Mouse (Mus musculus): ENCODE results near the gene Txndc16. TPM values are rescaled to one million over a fixed set of nuclear protein-coding genes. Genes with fewer than 3 reads are reported as not detected.

The Txndc16 gene
- polyA plus RNA-seq, 1 experiment: 43.5 TPM

DNA sequence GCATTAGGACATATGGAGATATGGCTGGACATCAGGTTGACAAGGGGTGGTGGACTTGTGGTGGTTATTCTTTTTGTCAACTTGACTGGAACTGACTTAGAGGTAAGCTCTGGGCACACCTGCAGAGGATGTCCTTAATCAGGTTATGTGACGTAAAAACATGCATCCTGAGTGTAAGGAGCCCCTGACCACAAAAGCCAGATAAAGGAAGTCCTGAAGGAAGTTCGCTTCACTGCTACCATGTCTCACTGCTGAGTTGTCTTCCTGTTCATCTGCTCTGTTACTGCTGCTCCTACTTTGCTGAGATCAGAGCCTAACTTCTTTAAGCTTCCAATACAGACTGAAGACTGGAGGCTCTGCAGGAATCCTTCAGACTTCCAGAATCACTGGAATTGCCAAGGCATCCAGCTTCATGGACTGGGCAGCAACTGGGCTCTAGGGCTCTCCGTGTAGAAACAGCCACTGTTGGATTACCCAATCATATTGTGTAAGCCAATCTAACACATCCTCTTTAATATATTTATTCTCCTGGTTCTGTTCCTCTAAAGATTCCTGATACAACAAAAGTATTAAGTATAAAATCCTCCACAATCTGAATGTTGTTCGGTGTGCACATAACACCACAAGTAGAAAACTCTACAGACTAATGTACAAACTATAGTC is 64.5 kb downstream of the Txndc16 start:
- no peak for DNase-seq (ENCODE audit: extremely low spot score in 1 of 2, low spot score in 1 of 2)

DNA sequence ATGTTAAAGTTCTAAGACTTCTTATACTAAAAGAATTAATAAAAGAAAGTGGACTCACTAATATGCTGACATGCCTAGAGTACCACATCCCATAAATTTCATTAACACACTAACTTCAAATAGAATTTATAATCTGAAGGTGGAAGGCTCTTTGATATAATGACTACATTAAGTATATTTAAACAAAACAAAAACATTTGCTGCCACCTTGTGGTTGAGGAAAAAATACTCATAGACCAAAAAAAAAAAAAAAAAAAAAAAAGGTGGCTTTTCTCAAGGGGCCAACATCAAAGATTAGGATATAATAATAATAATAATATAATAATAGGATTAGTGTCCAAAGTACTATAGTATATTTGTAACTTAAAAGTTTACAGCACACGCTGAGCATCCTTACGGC is 66.9 kb downstream of the Txndc16 start:
- DNase-seq (ENCODE audit: extremely low spot score in 1 of 2, low spot score in 1 of 2): peak in 1 of 2 experiments; percentile 37

DNA sequence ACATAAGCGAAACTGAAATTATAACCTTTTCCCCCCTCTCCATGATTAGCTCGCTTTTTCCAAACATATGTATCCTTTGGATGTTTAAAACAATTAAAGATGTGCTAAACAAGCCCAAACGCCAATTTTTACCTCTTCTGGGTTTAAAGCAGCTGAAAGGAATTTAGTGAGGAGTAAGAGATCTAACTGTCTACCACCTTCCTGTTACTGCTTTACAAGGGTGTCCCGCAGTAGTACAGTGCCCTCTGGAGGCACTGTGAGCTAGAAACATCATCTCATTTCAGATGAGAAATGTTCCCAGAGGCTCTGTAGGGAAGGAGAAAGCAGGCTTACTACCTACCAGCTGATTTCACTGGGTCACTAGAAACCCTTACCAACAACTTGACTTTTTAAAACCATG is 77.6 kb downstream of the Txndc16 start:
- peak in 1 of 2 experiments; percentile 75 for DNase-seq (ENCODE audit: extremely low spot score in 1 of 2, low spot score in 1 of 2)

DNA sequence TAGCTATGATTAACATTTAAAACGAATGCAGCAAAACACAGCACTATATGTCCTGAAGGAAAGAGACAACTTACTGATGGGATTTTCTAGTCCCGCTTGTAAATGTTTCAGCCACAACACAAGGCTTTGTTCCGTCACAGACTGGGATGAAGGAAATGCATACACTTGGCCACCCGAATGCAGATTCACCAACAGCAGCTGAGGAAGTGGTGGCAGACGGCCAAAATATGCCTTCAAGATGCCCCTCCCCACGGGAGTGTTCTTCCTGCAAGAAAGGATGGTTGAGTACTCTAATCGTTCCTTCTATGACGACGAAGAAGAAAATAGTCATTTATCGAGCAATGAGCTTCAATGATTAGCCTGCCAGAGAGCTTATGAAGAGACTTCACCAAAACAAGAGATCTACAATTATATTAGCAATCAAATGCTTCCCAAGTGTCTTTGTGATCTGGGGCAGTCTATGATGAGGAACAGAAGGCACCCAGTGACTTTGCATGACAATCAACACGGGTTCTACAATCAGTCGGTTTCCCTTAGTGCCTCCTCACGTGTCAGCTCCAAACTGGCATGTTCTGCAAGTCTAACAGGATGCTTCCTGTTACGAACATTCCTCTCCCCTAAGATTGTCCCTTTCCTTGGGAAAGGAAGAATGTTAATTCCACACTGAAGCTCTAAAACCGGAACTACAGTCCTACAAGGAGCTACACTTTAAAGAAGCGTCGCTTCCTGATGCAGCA is 79.6 kb downstream of the Txndc16 start:
- peak in 1 of 2 experiments; percentile 17 for DNase-seq (ENCODE audit: extremely low spot score in 1 of 2, low spot score in 1 of 2)

DNA sequence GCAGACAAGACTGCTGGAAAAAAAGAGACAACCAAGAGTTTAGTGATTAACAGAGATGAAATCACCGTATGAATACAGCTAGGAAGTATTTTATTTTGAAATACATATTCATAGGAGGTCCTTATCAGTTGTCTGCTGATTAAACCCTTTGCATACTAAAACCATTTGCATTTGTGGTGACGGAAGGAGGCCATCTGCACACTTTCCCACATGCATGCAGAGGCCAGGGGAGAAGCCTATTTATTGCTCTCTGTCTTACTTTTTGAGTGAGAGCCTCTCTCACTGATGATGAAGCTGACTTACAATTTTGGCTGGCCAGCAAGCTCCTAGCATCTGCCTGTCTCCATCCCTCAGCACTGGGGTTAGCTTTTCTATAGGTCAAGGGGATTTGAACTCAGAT is 84.2 kb downstream of the Txndc16 start:
- no peak for DNase-seq (ENCODE audit: extremely low spot score in 1 of 2, low spot score in 1 of 2)

DNA sequence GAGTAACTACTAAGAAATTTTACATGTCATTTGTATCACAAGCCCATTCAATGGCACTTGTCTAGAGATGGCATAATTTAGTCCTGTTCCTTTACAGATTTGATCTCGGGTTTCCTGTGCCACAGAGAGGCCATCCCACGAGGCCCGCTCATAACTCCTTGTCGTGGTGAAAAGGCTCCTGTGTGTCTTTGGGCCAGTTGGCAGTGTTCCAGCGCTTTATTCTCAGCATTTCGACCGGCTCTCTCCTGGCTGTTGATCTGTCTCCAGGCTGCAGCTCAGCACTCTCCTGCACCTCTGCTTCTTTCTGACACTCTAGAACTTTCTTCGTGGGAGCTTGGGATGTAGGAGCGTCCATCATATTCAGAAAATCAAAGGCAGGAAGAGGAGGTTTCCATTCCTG is 84.6 kb downstream of the Txndc16 start:
- DNase-seq (ENCODE audit: extremely low spot score in 1 of 2, low spot score in 1 of 2): no peak

DNA sequence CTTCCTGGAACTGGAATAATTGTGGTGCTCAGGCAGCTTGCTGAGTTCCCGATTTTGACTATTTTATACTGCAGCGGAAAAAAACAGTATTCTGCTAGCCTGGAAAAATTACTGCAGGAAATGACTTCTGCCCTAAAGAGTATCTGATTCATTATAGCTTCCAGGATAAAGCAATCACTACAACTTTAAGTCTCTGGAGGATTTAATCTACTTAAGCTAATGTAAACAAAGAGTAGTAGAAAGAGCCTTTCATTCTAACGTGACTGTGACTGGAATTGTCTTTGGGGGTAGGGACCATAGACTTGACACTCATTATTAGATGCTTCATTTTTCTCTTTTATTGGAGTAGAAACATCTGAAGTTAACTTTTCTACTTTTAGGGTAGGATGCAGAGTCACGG is 101.8 kb downstream of the Txndc16 start:
- no peak for DNase-seq (ENCODE audit: extremely low spot score in 1 of 2, low spot score in 1 of 2)

DNA sequence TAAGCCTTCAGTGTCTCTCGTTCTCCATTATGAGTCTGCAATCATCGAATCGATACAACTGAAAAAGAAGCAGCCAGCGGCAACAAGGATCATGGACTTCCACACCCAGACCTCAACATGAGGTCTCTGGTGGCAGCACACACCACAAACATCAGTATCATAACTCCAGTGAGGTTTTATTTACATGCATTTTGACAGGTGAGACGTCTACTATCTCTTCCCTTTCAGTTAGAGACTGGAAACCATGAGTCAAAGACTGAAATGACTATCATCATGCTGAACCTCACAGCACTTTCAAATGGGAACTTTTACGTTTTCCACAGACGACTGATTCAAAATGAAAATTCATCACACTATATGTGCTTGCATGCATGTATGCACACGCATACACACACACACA is 117.9 kb downstream of the Txndc16 start:
- DNase-seq (ENCODE audit: extremely low spot score in 1 of 2, low spot score in 1 of 2): no peak

DNA sequence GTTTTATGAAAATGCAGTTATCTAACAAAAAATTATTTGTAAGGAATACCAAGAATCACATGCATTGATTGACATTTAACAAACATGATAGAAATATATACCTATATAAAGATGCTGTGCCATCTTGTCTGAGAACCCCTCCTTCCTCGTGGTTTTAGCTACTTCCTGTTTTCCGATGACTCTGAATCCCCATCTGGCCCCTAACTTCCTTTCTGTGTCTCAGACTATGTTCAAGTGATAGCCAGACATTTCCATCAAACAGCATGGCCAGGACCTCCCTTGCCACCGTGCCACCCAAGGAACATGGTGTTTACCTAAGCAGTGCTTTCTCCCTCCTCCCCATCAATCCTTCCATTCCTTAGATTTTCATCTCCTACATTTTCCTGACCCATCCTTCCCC is 127.8 kb downstream of the Txndc16 start:
- no peak for DNase-seq (ENCODE audit: extremely low spot score in 1 of 2, low spot score in 1 of 2)

DNA sequence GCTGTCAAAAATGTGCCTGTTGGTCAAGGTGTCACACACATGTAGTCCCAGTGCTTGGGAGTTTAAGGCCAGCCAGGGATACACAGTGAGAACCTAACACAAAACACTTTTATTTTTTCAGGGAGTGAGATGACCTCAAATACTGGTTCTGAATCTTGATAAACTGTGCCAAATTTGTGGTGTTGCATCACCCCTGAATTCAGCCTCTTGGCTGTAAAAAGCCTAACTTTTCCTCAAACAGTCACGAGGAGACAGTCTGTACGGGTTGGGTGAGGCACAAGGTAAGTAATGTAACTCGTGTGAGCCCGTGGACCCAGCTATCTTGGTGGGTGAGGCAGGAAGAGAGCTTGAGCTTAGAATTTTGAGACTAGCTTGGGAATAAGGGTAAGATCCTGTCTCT is 130.1 kb downstream of the Txndc16 start:
- no peak for DNase-seq (ENCODE audit: extremely low spot score in 1 of 2, low spot score in 1 of 2)

DNA sequence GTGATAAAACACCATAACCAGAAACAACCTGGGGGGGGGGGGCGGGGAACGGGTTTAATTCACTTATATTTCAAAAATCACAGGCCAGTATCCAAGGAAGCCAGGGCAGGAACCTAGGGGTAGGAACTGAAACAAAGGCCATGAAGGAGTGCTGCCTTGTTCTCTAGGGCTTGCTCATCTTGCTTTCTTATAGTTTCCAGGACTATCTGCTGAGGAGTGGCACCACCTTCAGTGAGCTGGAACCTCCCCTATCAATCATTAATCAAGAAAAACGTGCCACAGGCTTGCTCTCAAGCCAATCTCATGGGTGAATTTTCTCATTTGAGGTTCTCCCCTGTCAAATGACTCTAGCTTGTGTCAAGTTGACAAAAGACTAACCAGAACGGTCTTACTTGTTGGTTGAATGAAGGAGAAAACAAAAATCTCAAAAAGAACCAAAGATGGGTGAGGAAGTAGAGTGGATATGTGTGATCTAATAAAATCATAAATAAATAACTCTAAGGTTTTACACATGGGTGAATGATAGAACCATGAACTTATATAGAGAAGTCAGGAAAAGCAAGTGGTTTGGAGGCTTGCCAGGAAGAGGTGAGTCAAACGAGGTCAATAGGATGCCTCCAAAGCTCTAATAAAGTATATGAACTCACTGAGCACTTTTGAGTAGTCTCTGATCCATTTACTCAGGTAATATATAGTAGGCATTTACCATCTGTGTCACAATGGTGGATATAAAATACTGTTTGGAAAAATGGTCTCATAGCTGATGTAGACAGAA is 134.3 kb downstream of the Txndc16 start:
- DNase-seq (ENCODE audit: extremely low spot score in 1 of 2, low spot score in 1 of 2): no peak

DNA sequence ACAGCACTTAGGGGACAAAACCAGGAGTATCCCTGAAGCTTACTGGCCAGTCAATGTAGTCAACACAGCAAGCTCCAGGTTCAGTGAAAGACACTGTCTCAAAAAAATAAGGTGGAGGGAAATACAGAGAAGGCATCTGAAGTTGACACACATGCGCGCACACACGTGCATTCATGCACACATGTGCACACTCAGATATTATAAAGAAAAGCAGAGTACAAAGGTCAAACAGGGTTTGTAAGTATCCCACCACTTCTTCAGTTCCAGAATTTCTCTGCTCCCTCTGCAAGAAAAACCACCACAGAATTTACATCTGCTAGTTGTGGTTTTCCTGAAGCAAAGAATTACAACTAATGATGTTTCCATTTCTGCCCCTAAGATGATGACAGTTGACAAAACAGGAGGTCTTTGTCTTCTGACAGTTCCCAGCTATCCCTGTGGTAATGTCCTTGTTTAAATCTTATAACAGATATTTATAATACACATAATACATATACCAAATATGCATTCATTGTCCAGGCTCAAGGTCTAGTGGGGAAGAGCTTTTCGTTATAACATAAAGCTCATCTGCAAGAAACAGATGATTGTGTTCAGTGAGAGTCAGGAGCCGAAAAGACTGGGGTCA is 135.4 kb downstream of the Txndc16 start:
- no peak for DNase-seq (ENCODE audit: extremely low spot score in 1 of 2, low spot score in 1 of 2)

DNA sequence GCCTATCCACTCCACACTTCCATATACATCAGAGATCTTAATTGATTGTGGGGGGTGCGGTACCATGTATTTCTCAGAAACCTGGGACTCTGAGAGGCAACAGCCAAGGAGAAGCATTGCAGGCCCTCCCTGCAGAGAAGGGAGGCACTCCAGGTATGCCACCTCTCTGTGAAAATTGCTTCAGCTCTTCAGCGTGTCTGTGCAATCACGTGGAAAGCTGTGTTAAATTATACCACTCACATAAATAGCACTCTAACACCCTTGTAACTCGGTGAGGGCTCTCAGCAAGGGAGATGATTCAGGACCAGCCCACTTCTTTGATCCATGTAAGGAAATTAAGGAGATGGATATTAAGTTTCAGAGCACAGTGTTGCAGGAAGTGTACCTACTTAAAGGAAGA is 136.6 kb downstream of the Txndc16 start:
- peak; percentile 8 to 20 for DNase-seq (ENCODE audit: extremely low spot score in 1 of 2, low spot score in 1 of 2)

Other genes with a start within 250 kb of the Txndc16 start
- gene Ptger2, start 232.1 kb downstream of the Txndc16 start, polyA plus RNA-seq (2012; rRNA removed): 0.42 and 0.55 TPM in 2 replicates
- 28.9 and 30.9 TPM in 2 replicates for gene Gpr137c, start 611 bp downstream of the Txndc16 start, polyA plus RNA-seq (2012; rRNA removed)
- gene Ero1l, start 98.4 kb upstream of the Txndc16 start, polyA plus RNA-seq (2012; rRNA removed): 28.8 and 30.0 TPM in 2 replicates
- 89.6 and 96.8 TPM in 2 replicates for gene Psmc6, start 109.5 kb upstream of the Txndc16 start, polyA plus RNA-seq (2012; rRNA removed)
- 15.6 and 17.5 TPM in 2 replicates for gene Styx, start 130.8 kb upstream of the Txndc16 start, polyA plus RNA-seq (2012; rRNA removed)
- 10.5 and 12.4 TPM in 2 replicates for gene Gnpnat1, start 184.6 kb upstream of the Txndc16 start, polyA plus RNA-seq (2012; rRNA removed)